Mouse (Mus musculus) ES-E14 (cell line): ENCODE results near the gene Atp6ap1l.

Experiments
- CHD2 ChIP-seq: IDR thresholded peaks from 2 replicates; pipeline ENCODE4 v1.6.1; 2014; ENCODE audit warnings: mild to moderate bottlenecking, low read depth, low read length, inconsistent platforms
- HCFC1 ChIP-seq: IDR thresholded peaks from 2 replicates; pipeline ENCODE4 v1.6.1; 2012; ENCODE audit warnings: low read length, inconsistent platforms, borderline replicate concordance; ENCODE audit not compliant: insufficient read depth
- MAFK ChIP-seq: IDR thresholded peaks from 2 replicates; pipeline ENCODE4 v1.6.1; 2014; ENCODE audit warnings: mild to moderate bottlenecking, low read depth, low read length, inconsistent platforms; ENCODE audit not compliant: insufficient read depth
- ZNF384 ChIP-seq: IDR thresholded peaks from 2 replicates; pipeline ENCODE4 v1.6.1; 2012; ENCODE audit warnings: low read depth, low read length, inconsistent platforms

DNA sequence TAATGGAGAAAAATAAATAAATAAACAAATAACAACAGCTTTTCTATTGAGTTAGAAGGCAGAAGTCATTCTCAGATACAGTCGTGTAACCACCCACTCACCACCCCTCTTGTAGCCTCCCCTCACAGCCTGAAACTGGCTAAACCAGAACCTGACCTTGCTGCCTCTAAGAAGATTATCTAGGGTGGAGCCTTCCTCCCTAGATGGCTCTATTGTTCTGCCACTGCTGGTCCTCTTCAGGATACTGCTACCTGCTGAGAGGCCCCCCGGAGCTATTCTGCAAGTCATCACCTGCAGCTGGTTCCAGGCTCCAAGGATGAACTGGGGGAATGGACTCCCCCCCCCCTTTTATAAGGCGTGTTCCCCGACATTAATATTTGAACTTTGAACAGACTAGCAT lies 36.0 kb downstream of the Atp6ap1l start:
- no peak for TF ChIP-seq ZNF384
- TF ChIP-seq HCFC1 = no peak
- TF ChIP-seq MAFK = peak; percentile 67; the same call in 1 of the 2 replicates
- peak; percentile 64; the same call in 1 of the 2 replicates for TF ChIP-seq CHD2
